Mouse (Mus musculus): Measurements from ENCODE around the gene Ifne. TPM values are rescaled to one million over a fixed set of nuclear protein-coding genes. Genes with fewer than 3 reads are reported as not detected.

Ifne gene
- not detected in 2 replicates for polyA plus RNA-seq (2014; fragmentation: Nextera tagmentation; extraction: Ambion mirVana)

DNA sequence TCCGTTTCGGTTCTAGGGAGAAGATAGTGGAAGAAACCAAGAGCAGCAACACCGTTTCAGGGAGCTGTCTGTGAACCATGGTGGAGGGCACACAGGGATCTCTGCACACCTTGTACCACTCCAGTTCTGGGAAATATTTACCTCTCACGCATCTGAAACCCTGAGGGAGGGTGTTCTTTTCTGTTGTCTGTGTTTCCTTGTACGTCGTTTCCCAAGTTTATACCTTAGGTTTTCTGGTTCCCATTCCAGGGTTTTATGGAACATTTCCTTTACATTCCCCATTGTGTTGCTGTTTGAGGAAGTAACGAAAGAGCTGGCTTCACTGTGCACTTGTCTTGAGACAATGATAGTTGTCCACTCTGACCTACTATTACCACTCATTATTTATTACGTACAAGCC is at the start of gene Ifne:
Ifne (minus strand) TSS at position 101 of the 400 bp plus-strand sequence.
- H3K9ac ChIP-seq (ENCODE audit: low read length): no peak within 1 kb of the TSS
- no peaks in the 10 kb centered on the region for H3K9me3 ChIP-seq (ENCODE audit: control insufficient read depth, low read length)
- H3K27ac ChIP-seq (ENCODE audit: low read depth, low read length): no peak within 1 kb of the TSS
- H3K4me3 ChIP-seq (ENCODE audit: low read depth, low read length): no peak within 1 kb of the TSS
- no peak within 1 kb of the TSS for H3K4me2 ChIP-seq (ENCODE audit: low read depth, low read length, severe bottlenecking)
- ATAC-seq (replicated peaks; ENCODE audit: low FRiP score) (no peak), DNase-seq (ENCODE audit: low spot score) (no peak)
- H3K36me3 ChIP-seq (ENCODE audit: control insufficient read depth, insufficient read depth, low read length): no peaks in the 10 kb centered on the region
- no peaks in the 10 kb centered on the region for H3K27me3 ChIP-seq (ENCODE audit: control insufficient read depth, insufficient read depth, low read length)
- WGBS: 89% methylated on average over 8 of the region's 8 CpGs
- no peaks in the 10 kb centered on the region for H3K4me1 ChIP-seq (replicated peaks; ENCODE audit: control insufficient read depth, insufficient read depth, low read length)

GRCm38 (mm10) chr4:88928341-88929102 is 48.5 kb upstream of the Ifne start:
- Histone ChIP-seq H3K9me3 (ENCODE audit: control insufficient read depth, low read length) (no peaks in the 10 kb centered on the region), H3K27me3 (ENCODE audit: control insufficient read depth, insufficient read depth, low read length) (no peaks in the 10 kb centered on the region), H3K4me2 (ENCODE audit: low read depth, low read length, severe bottlenecking) (no peak overlapping the region), H3K36me3 (ENCODE audit: control insufficient read depth, insufficient read depth, low read length) (no peaks in the 10 kb centered on the region), H3K4me1 (replicated peaks; ENCODE audit: control insufficient read depth, insufficient read depth, low read length) (no peaks in the 10 kb centered on the region), H3K4me3 (ENCODE audit: low read depth, low read length) (no peak overlapping the region), H3K27ac (ENCODE audit: low read depth, low read length) (no peak overlapping the region), H3K9ac (ENCODE audit: low read length) (no peak overlapping the region)
- WGBS: 87% methylated on average over 4 of the region's 4 CpGs
- no peak for ATAC-seq (replicated peaks; ENCODE audit: low FRiP score)
- DNase-seq (ENCODE audit: low spot score): no peak

DNA sequence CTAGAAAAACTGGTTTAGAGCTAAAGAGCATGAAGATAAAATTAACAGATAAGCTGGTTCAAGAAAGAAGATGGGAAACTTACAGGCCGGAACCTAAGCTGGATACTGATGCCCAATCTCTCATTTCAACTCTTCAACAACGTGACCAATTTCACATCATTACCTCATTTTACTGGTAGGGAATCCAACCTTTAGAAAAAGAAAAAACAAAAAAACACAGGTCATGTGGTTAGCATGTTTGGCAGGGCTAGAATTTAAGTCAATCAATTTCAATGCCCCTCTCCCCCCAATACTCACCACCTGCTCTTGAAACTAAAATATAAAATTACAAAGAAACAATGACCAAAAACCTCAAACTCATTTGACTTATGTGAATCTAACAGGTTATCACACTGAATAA is 47.8 kb upstream of the Ifne start:
- Histone ChIP-seq H3K27ac (ENCODE audit: low read depth, low read length) (no peak overlapping the region), H3K4me1 (replicated peaks; ENCODE audit: control insufficient read depth, insufficient read depth, low read length) (no peaks in the 10 kb centered on the region), H3K9ac (ENCODE audit: low read length) (no peak overlapping the region), H3K4me2 (ENCODE audit: low read depth, low read length, severe bottlenecking) (no peak overlapping the region), H3K9me3 (ENCODE audit: control insufficient read depth, low read length) (no peaks in the 10 kb centered on the region), H3K27me3 (ENCODE audit: control insufficient read depth, insufficient read depth, low read length) (no peaks in the 10 kb centered on the region), H3K36me3 (ENCODE audit: control insufficient read depth, insufficient read depth, low read length) (no peaks in the 10 kb centered on the region), H3K4me3 (ENCODE audit: low read depth, low read length) (no peak overlapping the region)
- ATAC-seq (replicated peaks; ENCODE audit: low FRiP score): no peak
- no peak for DNase-seq (ENCODE audit: low spot score)
- 83% methylated on average over 2 of the region's 2 CpGs for WGBS

DNA sequence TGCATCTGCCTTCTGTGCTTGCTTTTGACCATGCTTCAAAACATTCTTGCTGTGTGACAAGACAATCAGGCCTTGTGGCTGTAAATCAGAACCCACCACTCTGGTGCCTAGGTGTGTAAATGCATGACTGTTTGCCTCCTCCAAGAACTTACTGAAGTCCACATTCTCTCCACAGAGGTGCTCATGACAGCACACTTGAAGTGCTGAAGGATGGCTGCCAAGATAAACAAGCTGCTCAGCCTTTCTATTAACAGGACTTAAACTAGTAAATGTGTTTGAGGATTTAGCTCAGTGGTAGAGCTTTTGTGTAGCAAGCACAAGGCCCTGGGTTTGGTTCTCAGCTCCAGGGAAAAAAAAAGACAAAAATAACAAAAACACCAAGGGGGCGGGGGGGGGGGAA is 46.6 kb upstream of the Ifne start:
- no peaks in the 10 kb centered on the region for H3K36me3 ChIP-seq (ENCODE audit: control insufficient read depth, insufficient read depth, low read length)
- no peak overlapping the region for H3K27ac ChIP-seq (ENCODE audit: low read depth, low read length)
- H3K4me1 ChIP-seq (replicated peaks; ENCODE audit: control insufficient read depth, insufficient read depth, low read length): no peaks in the 10 kb centered on the region
- no peak for DNase-seq (ENCODE audit: low spot score)
- H3K9me3 ChIP-seq (ENCODE audit: control insufficient read depth, low read length): no peaks in the 10 kb centered on the region
- no peak overlapping the region for H3K4me2 ChIP-seq (ENCODE audit: low read depth, low read length, severe bottlenecking)
- WGBS: 83% methylated on average over 1 of the region's 1 CpGs
- no peak overlapping the region for H3K9ac ChIP-seq (ENCODE audit: low read length)
- no peaks in the 10 kb centered on the region for H3K27me3 ChIP-seq (ENCODE audit: control insufficient read depth, insufficient read depth, low read length)
- H3K4me3 ChIP-seq (ENCODE audit: low read depth, low read length): no peak overlapping the region
- ATAC-seq (replicated peaks; ENCODE audit: low FRiP score): no peak

DNA sequence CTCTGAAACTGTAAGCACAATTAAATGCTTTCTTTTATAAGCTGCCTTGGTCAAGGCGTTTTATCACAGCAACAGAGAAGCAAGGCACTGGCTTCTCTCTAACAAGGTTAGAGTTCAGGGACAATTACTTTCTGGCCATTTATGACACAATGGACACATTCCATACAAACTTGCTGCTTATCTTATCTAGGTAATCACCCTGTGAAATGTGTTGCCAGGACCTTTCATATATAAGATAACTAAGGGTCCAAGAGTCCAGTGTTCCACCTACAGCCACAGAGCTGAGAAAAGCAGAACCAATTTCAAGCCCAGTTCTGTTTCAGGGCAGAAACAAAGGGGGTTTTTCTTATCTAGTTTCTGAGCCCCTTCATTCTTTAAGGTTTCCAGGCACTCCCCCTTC is 46.1 kb upstream of the Ifne start:
- Histone ChIP-seq H3K9ac (ENCODE audit: low read length) (no peak overlapping the region), H3K4me2 (ENCODE audit: low read depth, low read length, severe bottlenecking) (no peak overlapping the region), H3K4me1 (replicated peaks; ENCODE audit: control insufficient read depth, insufficient read depth, low read length) (no peaks in the 10 kb centered on the region), H3K4me3 (ENCODE audit: low read depth, low read length) (no peak overlapping the region), H3K9me3 (ENCODE audit: control insufficient read depth, low read length) (no peaks in the 10 kb centered on the region), H3K27me3 (ENCODE audit: control insufficient read depth, insufficient read depth, low read length) (no peaks in the 10 kb centered on the region), H3K36me3 (ENCODE audit: control insufficient read depth, insufficient read depth, low read length) (no peaks in the 10 kb centered on the region), H3K27ac (ENCODE audit: low read depth, low read length) (no peak overlapping the region)
- DNase-seq (ENCODE audit: low spot score): no peak
- no peak for ATAC-seq (replicated peaks; ENCODE audit: low FRiP score)
- WGBS: 87% methylated on average over 1 of the region's 1 CpGs

DNA sequence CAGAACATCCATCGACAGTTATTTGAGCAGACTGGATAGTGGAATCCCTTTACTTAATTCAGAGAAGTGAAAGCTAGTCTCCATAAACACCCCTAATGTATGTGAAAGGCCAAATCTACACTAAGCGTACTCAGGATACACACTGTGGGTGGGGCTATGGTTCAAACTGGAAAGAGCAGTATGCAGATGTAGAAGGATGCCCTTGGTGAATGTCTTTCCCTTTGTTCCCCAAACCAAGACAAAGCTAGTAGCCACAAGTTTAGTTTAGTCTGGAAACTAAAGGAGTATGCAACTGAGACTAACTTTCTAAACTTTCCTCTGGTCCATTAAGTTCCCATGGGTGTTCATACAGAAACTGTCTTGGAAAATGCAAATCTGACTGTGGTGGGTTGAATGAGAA is 45.5 kb upstream of the Ifne start:
- Histone ChIP-seq H3K4me2 (ENCODE audit: low read depth, low read length, severe bottlenecking) (no peak overlapping the region), H3K4me3 (ENCODE audit: low read depth, low read length) (no peak overlapping the region), H3K9ac (ENCODE audit: low read length) (no peak overlapping the region), H3K27me3 (ENCODE audit: control insufficient read depth, insufficient read depth, low read length) (no peaks in the 10 kb centered on the region), H3K27ac (ENCODE audit: low read depth, low read length) (no peak overlapping the region), H3K9me3 (ENCODE audit: control insufficient read depth, low read length) (no peaks in the 10 kb centered on the region), H3K4me1 (replicated peaks; ENCODE audit: control insufficient read depth, insufficient read depth, low read length) (no peaks in the 10 kb centered on the region), H3K36me3 (ENCODE audit: control insufficient read depth, insufficient read depth, low read length) (no peaks in the 10 kb centered on the region)
- WGBS: 97% methylated on average over 2 of the region's 2 CpGs
- no peak for ATAC-seq (replicated peaks; ENCODE audit: low FRiP score)
- DNase-seq (ENCODE audit: low spot score): no peak

GRCm38 (mm10) chr4:88921280-88921679 is 41.3 kb upstream of the Ifne start:
- WGBS: 93% methylated on average over 5 of the region's 5 CpGs
- ATAC-seq (replicated peaks; ENCODE audit: low FRiP score) (no peak), DNase-seq (ENCODE audit: low spot score) (no peak)
- H3K27ac ChIP-seq (ENCODE audit: low read depth, low read length): no peak overlapping the region
- no peak overlapping the region for H3K4me2 ChIP-seq (ENCODE audit: low read depth, low read length, severe bottlenecking)
- H3K9ac ChIP-seq (ENCODE audit: low read length): no peak overlapping the region
- H3K4me3 ChIP-seq (ENCODE audit: low read depth, low read length): no peak overlapping the region
- no peaks in the 10 kb centered on the region for H3K9me3 ChIP-seq (ENCODE audit: control insufficient read depth, low read length)
- H3K36me3 ChIP-seq (ENCODE audit: control insufficient read depth, insufficient read depth, low read length): no peaks in the 10 kb centered on the region
- no peaks in the 10 kb centered on the region for H3K27me3 ChIP-seq (ENCODE audit: control insufficient read depth, insufficient read depth, low read length)
- H3K4me1 ChIP-seq (replicated peaks; ENCODE audit: control insufficient read depth, insufficient read depth, low read length): no peaks in the 10 kb centered on the region

GRCm38 (mm10) chr4:88917770-88918460 is 37.9 kb upstream of the Ifne start:
- Histone ChIP-seq H3K27me3 (ENCODE audit: control insufficient read depth, insufficient read depth, low read length) (no peaks in the 10 kb centered on the region), H3K4me2 (ENCODE audit: low read depth, low read length, severe bottlenecking) (no peak overlapping the region), H3K9ac (ENCODE audit: low read length) (no peak overlapping the region), H3K9me3 (ENCODE audit: control insufficient read depth, low read length) (no peaks in the 10 kb centered on the region), H3K4me1 (replicated peaks; ENCODE audit: control insufficient read depth, insufficient read depth, low read length) (no peaks in the 10 kb centered on the region), H3K4me3 (ENCODE audit: low read depth, low read length) (no peak overlapping the region), H3K27ac (ENCODE audit: low read depth, low read length) (no peak overlapping the region), H3K36me3 (ENCODE audit: control insufficient read depth, insufficient read depth, low read length) (no peaks in the 10 kb centered on the region)
- no peak for ATAC-seq (replicated peaks; ENCODE audit: low FRiP score)
- 91% methylated on average over 5 of the region's 5 CpGs for WGBS
- no peak for DNase-seq (ENCODE audit: low spot score)

DNA sequence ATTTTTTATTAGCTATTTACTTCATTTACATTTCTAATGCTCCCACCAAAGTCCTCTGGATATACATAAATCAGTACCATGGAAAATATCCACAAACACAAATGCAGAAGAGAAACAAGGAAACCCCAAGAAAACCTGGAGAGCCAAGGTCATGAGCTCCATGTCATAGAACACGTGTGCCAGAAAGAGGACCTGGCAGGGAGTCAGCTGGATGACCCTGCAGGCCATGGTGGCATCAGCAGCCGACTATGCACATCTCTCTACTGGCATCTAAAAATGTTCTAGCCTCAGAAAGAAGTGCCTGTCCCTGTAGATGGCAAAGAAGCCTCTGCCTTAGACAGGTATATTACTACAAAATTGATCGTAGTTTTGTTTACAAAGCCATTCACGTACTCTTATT is 36.3 kb upstream of the Ifne start:
- H3K27ac ChIP-seq (ENCODE audit: low read depth, low read length): no peak overlapping the region
- ATAC-seq (replicated peaks; ENCODE audit: low FRiP score) (no peak), DNase-seq (ENCODE audit: low spot score) (no peak)
- H3K9me3 ChIP-seq (ENCODE audit: control insufficient read depth, low read length): no peaks in the 10 kb centered on the region
- H3K36me3 ChIP-seq (ENCODE audit: control insufficient read depth, insufficient read depth, low read length): no peaks in the 10 kb centered on the region
- WGBS: 91% methylated on average over 4 of the region's 4 CpGs
- H3K4me3 ChIP-seq (ENCODE audit: low read depth, low read length): no peak overlapping the region
- H3K9ac ChIP-seq (ENCODE audit: low read length): no peak overlapping the region
- no peaks in the 10 kb centered on the region for H3K4me1 ChIP-seq (replicated peaks; ENCODE audit: control insufficient read depth, insufficient read depth, low read length)
- H3K27me3 ChIP-seq (ENCODE audit: control insufficient read depth, insufficient read depth, low read length): no peaks in the 10 kb centered on the region
- H3K4me2 ChIP-seq (ENCODE audit: low read depth, low read length, severe bottlenecking): no peak overlapping the region
